Mouse (Mus musculus) stomach, embryonic 14.5 days (tissue): ENCODE measurements at regions not wholly inside any gene's neighbourhood (a gene's known extent, or its start where the extent isn't known, plus 50 kb on each side); places are given as distances from the start of the nearest gene placed in this dataset.
A peak's percentile ranks its signal among the peaks of the same experiment; 100 is the strongest.
"Not testable (repeated sequence)": the region's sequence is repeated elsewhere in the genome, so short reads cannot be mapped to it uniquely, and the experiment has no call there.

ENCODE experiments used
- ATAC-seq: fragments of 200-750 bp; cut with Nextera tagmentation; 2 replicates; pipeline ENCODE4 v1.8.0; 2017; ENCODE audit warnings: low read depth, moderate TSS enrichment; ENCODE audit not compliant: insufficient number of reproducible peaks, insufficient read depth, low FRiP score
- H3K27ac ChIP-seq: fragments of 300-500 bp; sonication (generic); 2 replicates; pipeline ENCODE4 v1.5.1; 2014; ENCODE audit warnings: mild to moderate bottlenecking, low read length, moderate library complexity, mixed read lengths
- H3K27me3 ChIP-seq: fragments of 300-500 bp; sonication (generic); 2 replicates; pipeline ENCODE4 v1.6.1; 2014; ENCODE audit warnings: low read length, control low read depth, mixed read lengths; ENCODE audit not compliant: control insufficient read depth, insufficient read depth
- H3K36me3 ChIP-seq: fragments of 300-500 bp; sonication (generic); 2 replicates; pipeline ENCODE4 v1.6.1; 2014; ENCODE audit warnings: mild to moderate bottlenecking, control low read depth, low read length, moderate library complexity, mixed read lengths; ENCODE audit not compliant: control insufficient read depth, insufficient read depth
- H3K4me1 ChIP-seq: fragments of 300-500 bp; sonication (generic); 2 replicates; pipeline ENCODE4 v1.6.1; 2014; ENCODE audit warnings: low read length, control low read depth, mixed read lengths; ENCODE audit not compliant: control insufficient read depth, insufficient read depth
- H3K4me2 ChIP-seq: fragments of 300-500 bp; sonication (generic); replicated peaks from 2 replicates; pipeline ENCODE4 v1.6.1; 2014; ENCODE audit warnings: low read depth, low read length, control low read depth
- H3K4me3 ChIP-seq: fragments of 300-500 bp; sonication (generic); 2 replicates; pipeline ENCODE4 v1.5.1; 2014; ENCODE audit warnings: low read depth, low read length, control low read depth
- H3K9ac ChIP-seq: fragments of 300-500 bp; sonication (generic); replicated peaks from 2 replicates; pipeline ENCODE4 v1.6.1; 2014; ENCODE audit warnings: low read depth, mild to moderate bottlenecking, control low read depth, low read length, moderate library complexity, mixed read lengths
- H3K9me3 ChIP-seq: fragments of 300-500 bp; sonication (generic); 2 replicates; pipeline ENCODE4 v1.6.1; 2016; ENCODE audit warnings: low read depth, low read length, control low read depth; ENCODE audit not compliant: control insufficient read depth
- WGBS: fragments of 180-500 bp; shearing (Covaris S2); extraction: QIAGEN DNeasy Blood & Tissue Kit; methylation state at CpG from one replicate; pipeline ENCODE4 v1.1.7; 2014; 5-methylcytosine and 5-hydroxymethylcytosine counted together

DNA sequence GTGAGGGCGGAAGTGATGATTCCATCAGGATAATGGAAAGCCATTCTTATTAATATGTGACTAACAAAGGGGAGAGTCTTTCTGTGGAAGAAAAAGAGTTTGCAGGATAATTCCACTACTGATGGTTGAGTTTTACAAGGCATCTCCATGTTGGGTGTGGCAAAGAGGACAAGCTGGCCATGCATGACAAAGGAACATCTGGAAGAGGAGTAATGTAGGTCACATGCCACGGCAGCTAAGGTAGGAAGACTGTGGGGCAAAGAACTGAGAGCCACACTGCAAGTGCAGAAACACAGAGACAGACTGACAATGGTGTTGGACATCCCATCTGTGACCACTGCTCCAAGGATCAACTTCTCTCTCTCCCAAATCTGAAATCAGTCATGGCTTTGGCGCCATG, 196.4 kb upstream of the Gdi2 start:
- Histone ChIP-seq H3K9me3 (peaks cover 6% of the 10 kb centered on the region; the same call in 1 of the 2 replicates), H3K36me3 (no peaks in the 10 kb centered on the region), H3K27me3 (no peaks in the 10 kb centered on the region), H3K4me3 (no peak overlapping the region), H3K9ac (no peak overlapping the region), H3K4me1 (no peaks in the 10 kb centered on the region), H3K27ac (no peak overlapping the region), H3K4me2 (no peak overlapping the region)
- no peak for ATAC-seq
- WGBS: 78% methylated on average over 3 of the region's 3 CpGs

DNA sequence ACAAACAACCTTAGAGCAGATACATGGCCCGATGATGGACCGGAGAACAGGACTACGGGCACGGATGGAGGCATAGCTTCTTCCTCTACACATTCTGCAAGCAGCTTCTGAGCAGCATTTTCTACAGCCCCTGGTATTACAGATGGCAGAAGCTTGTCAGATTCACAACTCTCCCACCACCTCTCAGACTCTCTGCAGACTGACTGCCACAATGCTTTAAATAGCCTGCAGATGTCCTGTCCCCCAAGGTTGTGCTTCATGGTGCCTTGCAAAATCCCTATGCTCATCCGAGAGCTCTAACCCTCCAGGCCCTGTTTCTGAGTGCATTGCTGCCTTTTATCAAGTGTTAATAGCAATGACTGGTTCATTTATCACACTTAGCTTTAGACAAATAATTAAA, 194.3 kb upstream of the Gdi2 start:
- Histone ChIP-seq H3K27ac (no peak overlapping the region), H3K27me3 (no peaks in the 10 kb centered on the region), H3K4me3 (no peak overlapping the region), H3K9me3 (no peaks in the 10 kb centered on the region; the same call in 1 of the 2 replicates), H3K9ac (no peak overlapping the region), H3K4me2 (no peak overlapping the region), H3K4me1 (no peaks in the 10 kb centered on the region), H3K36me3 (no peaks in the 10 kb centered on the region)
- 89% methylated on average over 5 of the region's 5 CpGs for WGBS
- no peak for ATAC-seq

GRCm38 (mm10) chr13:3354912-3355311, 183.0 kb upstream of the Gdi2 start:
- not testable (repeated sequence) for H3K4me2 ChIP-seq, H3K27ac ChIP-seq, H3K9ac ChIP-seq, H3K36me3 ChIP-seq, H3K27me3 ChIP-seq, H3K4me3 ChIP-seq, H3K9me3 ChIP-seq, H3K4me1 ChIP-seq, ATAC-seq

DNA sequence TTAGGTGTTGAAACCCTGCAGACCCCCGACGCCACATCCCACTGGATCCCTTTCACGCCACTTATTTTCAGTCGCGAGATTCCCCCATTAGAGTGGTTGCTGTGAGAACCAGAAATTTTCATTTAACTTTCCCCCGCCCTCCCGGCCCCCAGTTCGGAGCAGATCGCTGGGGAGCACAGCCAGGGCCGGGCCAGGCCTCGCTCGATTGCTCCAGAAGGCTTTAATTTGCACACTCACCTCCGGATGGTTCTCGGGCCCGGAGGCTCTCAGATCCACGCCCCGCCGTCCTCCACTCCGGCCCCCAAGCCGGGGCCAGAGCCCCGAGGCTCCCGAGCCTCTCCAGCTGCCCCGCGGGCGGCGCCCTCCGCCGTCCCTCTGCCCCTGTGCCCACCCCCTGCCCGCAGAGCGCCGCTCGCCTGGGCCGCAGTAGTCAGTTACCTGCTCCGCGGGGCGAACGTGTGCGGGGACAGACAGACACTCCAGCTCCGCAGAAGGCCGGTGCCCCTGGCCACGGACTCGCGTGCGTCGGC, 179.7 kb upstream of the Gdi2 start:
- Histone ChIP-seq H3K27me3 (0 out of 2 replicates have a peak, but pooled peaks cover 7% of the 10 kb centered on the region), H3K9ac (no peak overlapping the region), H3K4me2 (peak overlapping the region; percentile 99), H3K4me1 (peaks cover 8% of the 10 kb centered on the region; the same call in 1 of the 2 replicates), H3K27ac (no peak overlapping the region), H3K4me3 (peak overlapping the region; percentile 48), H3K36me3 (no peaks in the 10 kb centered on the region), H3K9me3 (no peaks in the 10 kb centered on the region)
- 0 out of 2 replicates have a peak, but pooled peaks have one; percentile 21 for ATAC-seq
- 2% methylated on average over 45 of the region's 45 CpGs for WGBS

DNA sequence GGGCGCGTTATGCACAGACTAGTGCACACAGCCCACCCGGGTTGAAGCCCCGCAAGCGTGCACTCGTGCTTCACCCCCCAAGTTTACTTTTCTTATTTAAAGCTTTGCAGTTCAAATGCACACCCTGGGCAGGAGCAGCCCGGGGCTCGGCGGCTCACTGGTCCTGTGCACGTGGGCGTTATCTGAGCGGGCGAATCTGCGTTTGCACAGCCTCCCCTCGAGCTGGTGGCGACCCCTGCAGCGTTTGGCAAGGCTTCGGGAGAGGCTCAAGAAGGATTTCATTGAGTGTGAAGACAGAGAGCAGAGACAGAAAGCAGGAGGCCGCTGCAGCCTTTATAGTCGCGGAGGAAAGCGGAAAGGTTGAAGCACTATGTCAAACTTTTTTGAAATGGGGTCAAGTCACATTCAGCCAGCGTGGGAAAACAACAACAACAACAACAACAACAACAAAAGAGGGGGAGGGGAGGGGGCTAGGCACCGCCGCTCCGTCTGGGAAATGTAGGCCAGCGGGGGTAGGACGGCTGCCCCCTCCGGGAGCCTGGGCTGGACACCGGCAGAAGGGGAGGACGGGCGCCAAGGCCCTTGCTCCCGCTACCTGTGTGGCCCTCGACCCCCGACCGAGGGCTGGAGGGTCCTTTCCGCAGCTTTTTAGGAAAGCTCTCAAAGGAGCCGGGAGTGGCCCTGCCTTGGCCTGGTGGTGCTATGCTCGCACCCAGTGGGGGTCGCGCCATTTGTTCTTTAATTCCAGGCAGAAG, 178.7 kb upstream of the Gdi2 start:
- no peak overlapping the region for H3K9ac ChIP-seq
- peak; percentile 23; the same call in 1 of the 2 replicates for ATAC-seq

GRCm38 (mm10) chr13:3359751-3360260, 178.1 kb upstream of the Gdi2 start:
- under 1% methylated on average over 35 of the region's 35 CpGs for WGBS
- H3K27me3 ChIP-seq, H3K9me3 ChIP-seq, H3K4me1 ChIP-seq, H3K36me3 ChIP-seq, H3K27ac ChIP-seq, H3K9ac ChIP-seq: not testable (repeated sequence)
- peak overlapping the region; percentile 99 for H3K4me2 ChIP-seq
- 0 out of 2 replicates have a peak, but pooled peaks have one; percentile 5 for ATAC-seq
- peak overlapping the region; percentile 48 for H3K4me3 ChIP-seq

More for the DNA sequence above, 178.7 kb upstream of the Gdi2 start:
- peak overlapping the region; percentile 99 for H3K4me2 ChIP-seq
- H3K27ac ChIP-seq: no peak overlapping the region
- H3K9me3 ChIP-seq: no peaks in the 10 kb centered on the region
- H3K4me3 ChIP-seq: peak overlapping the region; percentile 48
- H3K27me3 ChIP-seq: 0 out of 2 replicates have a peak, but pooled peaks cover 7% of the 10 kb centered on the region
- H3K4me1 ChIP-seq: peaks cover 8% of the 10 kb centered on the region; the same call in 1 of the 2 replicates
- H3K36me3 ChIP-seq: no peaks in the 10 kb centered on the region
- WGBS: 2% methylated on average over 41 of the region's 41 CpGs

- Histone ChIP-seq H3K4me3 (peak overlapping the region; percentile 48), H3K9ac (no peak overlapping the region), H3K4me2 (peak overlapping the region; percentile 99), H3K36me3 (no peaks in the 10 kb centered on the region), H3K27me3 (0 out of 2 replicates have a peak, but pooled peaks cover 7% of the 10 kb centered on the region), H3K27ac (no peak overlapping the region), H3K4me1 (peaks cover 8% of the 10 kb centered on the region; the same call in 1 of the 2 replicates), H3K9me3 (no peaks in the 10 kb centered on the region)
- peak; percentile 80 for ATAC-seq
- 2% methylated on average over 80 of the region's 82 CpGs for WGBS
Measured at GRCm38 (mm10) chr13:3360503-3361490, 177.1 kb upstream of the Gdi2 start.

GRCm38 (mm10) chr13:3372701-3373100, 165.2 kb upstream of the Gdi2 start:
- no peaks in the 10 kb centered on the region for H3K9me3 ChIP-seq
- H3K4me1 ChIP-seq: no peaks in the 10 kb centered on the region
- H3K4me3 ChIP-seq: no peak overlapping the region
- H3K9ac ChIP-seq: no peak overlapping the region
- H3K27me3 ChIP-seq: no peaks in the 10 kb centered on the region
- 70% methylated on average over 6 of the region's 6 CpGs for WGBS
- no peak for ATAC-seq
- no peak overlapping the region for H3K4me2 ChIP-seq
- H3K27ac ChIP-seq: no peak overlapping the region
- H3K36me3 ChIP-seq: no peaks in the 10 kb centered on the region
